Mouse (Mus musculus): ENCODE results near the gene Dennd6b. TPM values are rescaled to one million over a fixed set of nuclear protein-coding genes. Genes with fewer than 3 reads are reported as not detected.

Gene Dennd6b
- total RNA-seq (2021) = 10 to 100 TPM; 29.9 to 35.5 TPM
- long read RNA-seq, experiment 1, full-length matches to known transcripts = 10 of 58 reads
- long read RNA-seq, experiment 1, partial matches to known transcripts = 0 of 58 reads
- long read RNA-seq, experiment 1, other reads (novel, unspliced or antisense) = 48 of 58 reads
- long read RNA-seq, experiment 2, full-length matches to known transcripts = 17 of 60 reads
- long read RNA-seq, experiment 2, partial matches to known transcripts = 4 of 60 reads
- long read RNA-seq, experiment 2, other reads (novel, unspliced or antisense) = 39 of 60 reads

DNA sequence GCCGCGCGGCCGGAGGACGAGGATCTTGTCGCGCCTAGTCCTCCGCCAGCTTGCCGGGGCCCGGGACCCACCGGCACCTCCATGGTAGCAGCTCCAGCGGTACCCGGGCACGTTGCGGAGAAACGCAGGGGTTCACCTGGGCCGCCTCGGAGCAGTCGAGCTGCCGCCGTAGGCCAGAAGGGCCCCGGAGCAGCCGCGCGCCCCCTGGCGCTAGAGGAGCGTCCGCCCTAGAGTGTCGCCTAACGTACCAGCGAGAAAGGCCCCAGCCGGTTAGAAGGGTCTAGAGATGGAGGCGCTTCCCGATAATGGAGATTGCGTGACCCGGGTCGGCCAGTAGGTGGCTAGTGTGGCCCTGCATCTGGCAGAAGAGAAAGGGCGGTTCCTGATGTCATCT, at the start of gene Dennd6b:
Gene Dennd6b, minus strand, starts transcription at position 184 of the 394 bp plus-strand sequence.
- peak; percentile 94 to 97 for DNase-seq (ENCODE audit: low spot score in 2 of 2)

DNA sequence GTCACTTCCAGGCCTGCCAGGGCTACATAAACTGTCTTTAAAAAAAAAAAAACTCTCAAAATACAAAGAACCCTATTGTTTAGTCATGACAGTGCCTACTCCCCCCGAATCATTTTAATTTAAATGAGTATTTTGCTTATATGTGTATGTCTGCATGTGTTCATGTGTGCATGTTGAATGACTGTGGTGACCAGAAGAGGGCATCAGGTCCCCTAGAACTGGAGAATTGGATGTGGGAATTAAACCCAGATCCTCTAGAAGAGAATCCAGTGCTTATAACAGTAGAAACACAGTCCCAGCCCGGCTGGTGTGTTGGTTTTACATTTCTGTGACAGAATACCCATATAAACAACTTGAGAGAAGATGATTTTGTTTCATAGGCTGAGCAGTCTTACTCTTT, 44.7 kb upstream of the Dennd6b start:
- DNase-seq (ENCODE audit: low spot score in 2 of 2) = peak in 1 of 2 experiments; percentile 27

DNA sequence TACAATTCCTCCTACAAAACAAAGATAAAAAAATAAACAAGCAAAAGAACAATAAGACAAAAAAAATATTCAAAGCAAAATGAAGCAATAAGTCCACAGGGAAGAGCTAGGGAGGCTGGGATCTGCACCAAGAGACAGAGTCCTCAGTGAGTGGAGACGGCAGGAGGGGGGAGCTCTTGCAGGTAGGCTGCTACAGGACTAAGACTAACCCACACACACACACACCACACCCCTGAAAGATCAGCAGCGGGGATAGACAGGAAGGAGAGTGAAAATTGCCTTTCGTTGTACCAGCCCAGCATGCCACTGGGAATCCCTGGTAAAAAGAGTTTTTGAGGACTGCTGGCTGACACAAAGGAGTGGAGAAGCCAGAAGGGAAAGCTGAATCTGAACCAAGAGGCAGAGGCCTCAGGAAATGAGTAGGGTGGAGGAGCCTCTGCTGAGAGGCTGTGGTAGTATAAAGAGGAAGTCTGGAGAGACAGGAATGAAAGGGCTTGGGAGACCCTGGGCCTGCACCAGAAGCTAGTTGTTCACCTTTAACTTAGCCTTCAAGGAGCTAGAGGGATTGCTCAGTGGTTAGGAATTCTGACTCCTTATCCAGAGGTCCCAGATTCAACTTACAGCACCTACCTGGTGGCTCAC, 43.6 kb upstream of the Dennd6b start:
- no peak for DNase-seq (ENCODE audit: low spot score in 2 of 2)

DNA sequence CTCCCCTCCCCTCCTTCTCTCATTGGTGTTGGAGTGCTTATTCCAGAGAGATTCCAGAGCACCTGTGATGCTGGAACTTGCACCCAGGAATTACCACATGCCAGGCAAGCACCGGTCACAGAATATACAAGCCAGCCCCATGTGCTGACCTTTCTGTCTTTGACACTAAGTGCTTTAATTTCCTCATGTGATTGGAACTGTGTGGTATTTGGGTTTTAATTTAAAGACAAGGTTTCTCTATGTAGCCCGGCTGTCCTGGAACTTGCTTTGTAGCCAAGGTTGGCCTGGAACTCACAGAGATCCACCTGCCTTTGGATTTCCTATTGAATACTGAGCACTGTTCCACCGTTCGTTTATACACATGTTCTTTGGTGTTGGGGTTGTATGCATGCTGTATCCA, 37.8 kb upstream of the Dennd6b start:
- no peak for DNase-seq (ENCODE audit: low spot score in 2 of 2)

DNA sequence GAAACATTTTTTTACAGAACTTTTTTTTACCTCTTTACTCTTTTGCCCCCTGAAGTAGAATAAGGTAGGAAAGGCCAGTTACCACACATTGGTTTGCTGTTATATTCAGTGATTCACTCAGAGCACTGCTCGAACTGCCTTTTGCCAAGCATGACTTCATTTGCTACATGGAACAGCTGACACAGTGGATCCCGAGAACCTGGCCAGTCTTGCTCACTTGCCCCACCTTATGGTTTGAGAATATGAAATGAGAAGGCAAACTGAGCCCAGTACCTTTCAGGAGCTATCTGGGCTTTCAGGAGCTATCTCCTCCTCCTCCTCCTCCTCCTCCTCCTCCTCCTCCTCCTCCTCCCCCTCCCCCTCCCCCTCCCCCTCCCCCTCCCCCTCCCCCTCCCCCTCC, 37.3 kb upstream of the Dennd6b start:
- DNase-seq (ENCODE audit: low spot score in 2 of 2) = peak in 1 of 2 experiments; percentile 35

DNA sequence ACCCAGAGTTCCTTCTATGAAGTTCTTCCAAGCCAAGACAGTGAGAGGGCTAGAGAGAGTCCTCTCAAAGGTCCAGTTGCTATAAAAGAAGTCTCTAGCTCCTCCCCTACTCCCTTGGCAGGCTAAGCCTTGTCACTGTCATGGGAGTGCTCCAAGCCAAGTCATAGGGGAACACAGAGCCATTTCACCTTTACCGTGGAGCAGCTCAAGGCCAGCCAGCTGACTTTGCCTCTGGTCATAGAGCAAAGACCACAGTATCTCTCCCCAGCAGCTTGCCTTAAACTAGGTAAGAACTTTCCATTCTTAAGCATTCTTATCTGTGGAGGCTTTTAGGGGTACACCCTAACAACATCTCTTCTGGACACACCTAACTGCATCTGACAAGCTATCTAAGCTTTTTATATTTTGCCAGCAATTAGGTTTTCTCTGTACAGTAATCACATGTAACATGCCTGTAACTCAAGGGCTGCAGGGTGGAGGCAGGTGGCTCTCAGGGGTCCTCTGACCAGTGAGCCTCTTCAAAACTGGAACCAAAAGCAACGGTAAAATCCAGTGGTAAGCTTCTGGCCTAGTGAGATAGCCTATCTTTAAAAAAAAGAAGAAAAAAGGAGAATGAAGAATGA, 19.4 kb upstream of the Dennd6b start:
- no peak for DNase-seq (ENCODE audit: low spot score in 2 of 2)

DNA sequence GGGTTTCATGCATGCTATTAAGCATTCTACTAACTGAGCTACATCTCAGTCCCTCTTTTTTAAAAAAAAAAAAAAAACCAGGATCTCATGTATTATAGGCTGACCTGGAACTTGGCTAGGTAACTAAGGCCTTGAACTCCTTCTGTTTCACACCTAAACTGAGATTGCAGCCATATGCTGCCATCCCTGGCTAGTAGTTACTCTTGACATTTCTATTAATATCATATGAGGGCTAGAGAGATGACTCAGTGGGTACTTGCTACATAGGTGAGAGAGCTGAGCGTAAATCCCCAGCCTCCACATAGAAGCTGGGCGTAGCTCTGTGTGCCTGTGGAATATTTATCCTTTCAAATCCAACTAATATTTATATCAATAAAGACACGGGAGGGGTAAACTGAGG, 18.7 kb upstream of the Dennd6b start:
- no peak for DNase-seq (ENCODE audit: low spot score in 2 of 2)

DNA sequence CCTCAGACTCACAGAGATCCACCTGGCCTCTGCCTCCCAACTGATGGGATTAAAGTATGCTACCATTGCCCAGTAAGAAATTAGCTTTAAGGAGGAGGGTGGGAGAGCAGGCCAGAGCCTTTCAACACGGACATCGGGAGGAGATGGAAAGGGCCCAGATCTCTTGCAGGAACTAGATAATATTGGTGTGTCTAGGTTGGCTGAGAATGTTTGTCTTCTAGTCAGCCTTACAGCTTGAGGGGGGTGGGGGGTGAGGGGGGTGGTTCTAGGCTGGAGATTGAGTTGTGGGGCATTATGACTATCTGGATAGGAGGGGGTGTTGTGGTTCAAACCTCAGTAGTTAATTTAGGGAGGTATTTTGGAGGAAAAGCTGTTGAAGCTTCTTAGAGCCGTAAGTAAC, 17.2 kb upstream of the Dennd6b start:
- no peak for DNase-seq (ENCODE audit: low spot score in 2 of 2)

DNA sequence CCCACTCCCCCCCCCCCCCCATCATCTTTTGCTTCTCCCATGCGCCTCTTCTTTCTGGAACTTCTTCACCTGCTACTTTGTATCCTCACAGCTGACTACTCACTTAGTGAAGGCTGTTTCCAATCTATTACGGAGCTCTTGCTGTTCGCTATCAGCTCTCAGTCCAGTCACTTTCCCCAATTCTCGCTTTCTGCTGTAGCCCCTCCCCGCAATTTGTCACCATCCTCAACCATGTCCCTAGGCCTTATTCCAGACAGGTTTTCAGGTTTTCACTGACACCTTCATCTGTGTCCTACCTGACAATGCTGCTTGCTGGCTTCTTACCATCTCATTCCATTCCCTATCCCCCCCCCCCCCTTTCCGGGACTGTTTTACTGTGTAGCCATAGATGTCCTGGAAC, 16.2 kb upstream of the Dennd6b start:
- no peak for DNase-seq (ENCODE audit: low spot score in 2 of 2)

DNA sequence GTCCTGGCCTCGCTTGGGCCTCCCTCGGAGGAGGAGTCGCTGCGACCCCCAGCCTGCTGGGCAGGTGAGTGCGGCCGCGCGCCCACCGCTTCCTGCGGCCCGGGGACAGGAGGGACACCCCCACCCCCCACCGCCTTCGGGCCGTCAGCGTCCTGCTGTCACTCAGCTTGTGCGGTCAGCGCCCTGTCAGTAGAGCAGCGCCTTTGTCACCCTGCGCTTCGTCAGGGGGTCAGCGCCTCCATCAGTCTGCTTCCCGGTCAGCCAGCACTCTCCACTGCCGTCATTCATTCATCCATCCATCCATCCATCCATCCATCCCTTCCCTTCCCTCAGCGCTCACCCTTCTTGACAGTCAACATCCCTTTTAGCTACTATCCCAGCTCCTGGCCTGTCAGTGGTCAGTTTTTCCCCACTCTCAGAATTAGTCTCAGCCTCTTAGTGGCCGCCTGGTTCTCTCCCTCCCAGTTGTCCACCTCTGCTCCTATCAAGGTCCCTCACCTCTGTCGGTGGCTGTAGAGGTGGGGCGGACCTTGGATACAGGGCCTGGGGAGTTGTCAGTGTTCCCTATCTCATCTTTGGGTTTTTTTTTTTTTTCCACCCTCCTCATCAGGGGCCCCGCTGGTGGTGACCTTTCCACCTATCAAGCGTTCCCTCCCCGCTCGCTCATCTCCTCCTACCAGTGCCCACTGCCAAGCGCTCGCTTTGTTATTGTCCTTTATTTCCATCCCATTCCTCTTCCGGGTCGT, 15.6 kb upstream of the Dennd6b start:
- DNase-seq (ENCODE audit: low spot score in 2 of 2) = peak in 1 of 2 experiments; percentile 27

DNA sequence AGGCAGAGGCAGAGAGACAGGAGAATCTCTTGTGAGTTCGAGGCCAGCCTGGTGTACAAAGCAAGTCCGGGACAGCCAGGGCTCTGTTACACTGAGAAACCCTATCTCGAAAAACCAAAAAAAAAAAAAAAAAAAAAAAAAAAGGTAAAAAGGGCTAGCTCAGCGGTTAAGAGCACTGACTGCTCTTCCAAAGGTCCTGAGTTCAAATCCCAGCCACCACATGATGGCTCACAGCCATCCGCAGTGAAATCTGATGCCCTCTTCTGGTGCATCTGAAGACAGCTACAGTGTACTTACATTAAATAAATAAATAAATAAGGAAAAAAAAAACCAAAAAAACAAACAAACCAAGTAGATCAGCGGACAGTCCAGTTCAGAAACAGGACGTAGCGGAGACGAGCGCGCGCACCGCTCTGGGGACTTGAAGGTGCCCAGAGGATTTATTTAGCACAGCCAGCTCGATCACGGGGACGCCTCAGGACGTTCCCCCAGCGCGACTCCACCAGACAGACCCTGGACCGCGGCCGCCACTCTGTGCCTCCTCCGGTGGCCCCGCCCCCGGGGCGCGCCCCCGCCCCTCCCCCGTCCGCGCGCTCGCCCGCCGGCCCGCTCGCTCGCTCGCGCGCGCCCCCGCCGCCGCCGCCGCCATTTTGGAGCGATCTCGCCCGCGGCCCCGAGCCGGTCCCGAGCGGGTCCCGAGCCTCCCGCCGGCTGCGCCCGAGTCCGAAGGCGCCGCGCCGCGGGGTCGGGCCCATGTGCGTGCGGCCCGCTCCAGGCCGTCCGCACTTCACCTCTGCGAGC, 14.8 kb upstream of the Dennd6b start, which contains the start of gene Ppp6r2:
Gene Ppp6r2, plus strand, starts transcription at position 639 of the 801 bp plus-strand sequence.
- peak; percentile 80 to 82 for DNase-seq (ENCODE audit: low spot score in 2 of 2)

DNA sequence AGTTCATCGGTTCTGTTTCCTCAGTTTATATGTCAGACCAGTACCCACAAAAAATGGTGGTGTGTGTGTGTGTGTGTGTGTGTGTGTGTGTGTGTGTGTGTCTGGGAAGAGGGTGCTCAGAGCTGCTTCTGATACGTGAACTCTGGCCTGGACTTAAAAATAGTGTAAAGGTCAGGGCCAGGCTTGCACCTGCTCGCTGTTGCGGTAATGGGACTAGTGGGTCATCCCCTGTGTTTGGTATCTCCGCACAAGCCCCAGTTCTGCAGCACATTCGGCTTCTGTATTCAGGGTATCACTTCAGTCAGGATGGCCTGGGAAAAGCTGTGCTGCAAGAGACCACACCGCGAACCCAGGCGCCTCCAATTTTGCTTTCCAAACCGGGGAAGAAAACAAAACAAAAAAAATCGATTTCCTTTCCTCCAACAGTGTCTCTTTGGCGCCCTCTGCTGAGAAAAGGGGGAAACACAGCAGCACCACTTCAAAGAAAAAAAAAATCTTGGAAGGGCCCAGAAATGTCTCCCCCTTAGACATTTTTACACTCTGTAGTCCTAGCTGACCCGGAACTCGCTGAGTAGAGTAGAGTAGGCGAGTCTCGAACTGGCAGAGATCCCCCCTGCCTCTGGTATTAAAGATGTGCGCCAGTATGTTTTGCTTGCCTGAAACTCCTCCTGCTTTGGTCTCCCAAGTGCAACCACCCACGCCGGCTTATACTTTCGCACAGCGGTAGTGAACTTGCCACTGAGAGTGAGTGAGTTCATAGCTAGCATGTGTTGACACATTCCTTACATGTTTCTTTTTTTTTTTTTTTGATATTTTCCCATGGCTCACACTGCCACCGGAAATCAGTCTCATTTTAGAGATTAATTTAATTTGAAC, 13.8 kb upstream of the Dennd6b start:
- DNase-seq (ENCODE audit: low spot score in 2 of 2) = peak; percentile 90 to 92

DNA sequence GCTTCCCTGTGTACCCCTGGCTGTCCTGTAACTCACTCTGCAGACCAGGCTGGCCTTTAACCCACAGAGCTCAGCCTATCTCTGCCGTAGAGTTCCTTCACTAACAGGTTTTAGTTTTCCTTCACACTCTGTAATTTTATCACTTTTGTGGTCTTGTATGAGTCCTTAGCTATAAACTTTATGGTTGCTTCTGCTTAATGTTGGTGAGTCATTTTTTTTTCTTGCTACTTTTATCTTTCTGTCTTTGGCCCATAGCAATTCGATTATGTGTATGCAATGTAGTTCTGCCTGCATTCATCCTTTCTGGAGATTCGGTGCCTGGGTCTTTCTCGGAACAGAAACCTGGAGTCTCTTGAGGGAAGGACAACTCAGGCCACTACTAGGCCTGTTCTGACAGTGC, 11.2 kb upstream of the Dennd6b start:
- DNase-seq (ENCODE audit: low spot score in 2 of 2) = no peak

DNA sequence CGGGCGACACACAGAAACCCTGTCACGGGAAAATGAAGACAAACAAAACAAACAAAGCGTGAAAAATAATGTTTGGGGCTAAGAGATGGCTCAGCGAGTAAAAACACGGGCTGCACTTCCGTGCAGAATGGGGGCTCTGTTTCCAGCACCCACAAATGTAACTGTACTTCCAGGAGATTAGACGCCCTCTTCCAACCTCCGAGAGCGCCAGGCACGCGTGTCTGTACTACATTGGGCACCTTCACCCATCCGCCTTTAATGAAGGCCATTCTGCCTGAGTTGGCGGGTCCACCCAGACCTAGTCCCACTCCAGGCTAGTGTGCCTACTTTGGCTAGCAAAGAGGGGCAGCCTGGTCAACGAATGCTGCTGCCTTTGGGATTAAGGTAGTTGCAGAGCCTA, 760 bp upstream of the Dennd6b start:
- DNase-seq (ENCODE audit: low spot score in 2 of 2) = no peak

DNA sequence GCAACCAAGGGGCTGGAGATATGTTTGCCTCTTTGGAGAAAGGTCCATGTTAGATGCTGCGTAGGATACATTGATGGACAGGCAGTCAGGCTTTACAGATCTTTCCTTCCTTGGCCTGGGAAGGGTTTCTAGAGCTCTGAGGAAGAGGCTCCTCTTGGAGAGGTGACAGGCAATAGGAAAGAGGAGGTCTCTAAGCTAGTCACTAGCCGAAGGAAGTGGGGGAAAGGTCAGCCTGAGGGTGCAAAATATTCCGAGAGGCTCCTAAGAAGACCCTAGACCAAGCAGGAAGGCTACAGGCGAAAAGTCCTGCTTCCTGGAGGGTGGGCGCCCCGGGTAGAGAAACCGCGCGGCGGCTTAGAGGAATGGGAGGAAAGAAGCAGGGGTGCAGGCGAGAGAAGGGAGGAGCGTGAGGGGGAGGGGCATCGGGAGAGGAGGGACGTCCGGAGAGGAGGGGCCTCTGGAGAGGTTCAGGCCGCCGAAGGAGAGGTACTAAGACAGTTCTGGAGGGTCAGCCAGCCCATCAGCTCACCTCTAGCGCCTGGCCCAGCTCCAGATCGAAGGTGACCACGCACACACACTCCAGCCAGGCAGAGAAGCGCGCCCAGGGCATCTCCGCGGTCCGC, 495 bp downstream of the Dennd6b start:
- peak; percentile 84 to 91 for DNase-seq (ENCODE audit: low spot score in 2 of 2)

DNA sequence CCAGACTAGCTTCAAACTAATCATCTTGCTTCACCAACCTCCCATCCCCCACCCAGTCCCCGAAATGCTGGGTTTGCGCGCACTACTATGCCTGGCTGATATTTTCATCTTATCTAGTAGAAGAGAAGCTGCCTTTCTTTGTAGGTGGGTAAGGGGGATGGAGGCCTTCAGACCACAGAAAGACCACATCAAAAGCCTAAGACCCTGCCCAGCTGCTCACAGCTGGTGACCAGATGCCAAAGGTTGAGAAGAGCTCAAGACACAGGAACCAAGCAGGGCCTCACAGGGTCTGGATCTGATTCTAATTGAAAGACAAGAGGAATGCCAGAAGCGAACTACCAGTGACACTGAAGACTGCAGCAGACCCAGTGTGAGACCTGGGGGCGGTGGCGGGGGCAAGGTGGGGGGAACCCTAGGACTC, 1.0 kb downstream of the Dennd6b start:
- no peak for DNase-seq (ENCODE audit: low spot score in 2 of 2)

DNA sequence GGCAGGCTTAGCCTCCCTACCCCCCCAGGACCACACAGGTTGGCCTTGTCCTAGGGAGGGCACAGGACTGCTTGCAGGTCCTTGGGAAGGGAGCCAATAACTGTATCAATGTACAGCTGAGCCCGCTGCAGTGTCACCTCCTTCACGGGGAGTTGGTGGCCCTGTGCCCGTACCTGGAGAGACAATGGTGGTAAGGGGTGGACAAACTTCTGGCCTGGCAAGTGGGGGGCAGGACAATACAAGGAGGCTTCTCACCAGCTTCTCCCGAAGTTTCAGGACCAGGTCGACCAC, 11.4 kb downstream of the Dennd6b start:
- no peak for DNase-seq (ENCODE audit: low spot score in 2 of 2)

DNA sequence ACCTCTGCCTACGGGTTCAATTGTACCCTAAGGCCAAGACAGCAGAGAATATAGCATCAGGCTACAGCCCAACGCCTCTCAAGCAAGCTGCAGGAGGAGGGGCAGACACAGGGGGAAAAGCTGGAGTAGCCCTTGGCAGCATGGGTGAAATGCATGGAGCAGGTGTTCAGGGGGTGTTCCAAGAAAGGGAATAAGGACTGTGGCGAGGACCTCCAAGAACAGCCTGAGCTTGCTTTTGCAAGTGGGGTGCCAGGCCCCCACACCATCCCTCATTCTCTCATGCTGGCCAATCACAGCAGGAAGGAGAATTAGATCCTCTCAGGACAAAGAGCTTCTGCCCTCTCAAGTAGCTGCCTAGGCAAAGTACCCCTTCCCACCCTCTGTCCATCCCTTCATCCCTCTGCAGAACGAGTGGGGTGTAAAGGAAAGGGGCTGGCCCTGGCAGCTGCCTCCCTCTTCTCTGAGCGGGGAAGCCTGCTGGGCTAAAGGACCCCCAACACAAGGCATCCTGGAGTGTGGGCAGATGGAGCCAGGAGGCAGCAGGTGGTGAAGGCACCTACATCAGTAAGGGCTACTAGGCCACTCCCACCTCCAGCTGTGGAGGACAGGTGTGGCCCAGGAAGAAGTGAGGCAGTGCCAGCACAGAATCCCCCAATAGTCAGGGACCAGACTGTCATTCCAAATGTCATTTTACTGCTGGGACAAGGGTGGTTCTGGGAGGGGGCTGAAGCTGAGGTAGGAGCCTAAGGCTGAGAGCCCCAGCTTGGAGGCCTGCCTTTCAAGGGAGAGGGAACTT, 12.0 kb downstream of the Dennd6b start:
- no peak for DNase-seq (ENCODE audit: low spot score in 2 of 2)

DNA sequence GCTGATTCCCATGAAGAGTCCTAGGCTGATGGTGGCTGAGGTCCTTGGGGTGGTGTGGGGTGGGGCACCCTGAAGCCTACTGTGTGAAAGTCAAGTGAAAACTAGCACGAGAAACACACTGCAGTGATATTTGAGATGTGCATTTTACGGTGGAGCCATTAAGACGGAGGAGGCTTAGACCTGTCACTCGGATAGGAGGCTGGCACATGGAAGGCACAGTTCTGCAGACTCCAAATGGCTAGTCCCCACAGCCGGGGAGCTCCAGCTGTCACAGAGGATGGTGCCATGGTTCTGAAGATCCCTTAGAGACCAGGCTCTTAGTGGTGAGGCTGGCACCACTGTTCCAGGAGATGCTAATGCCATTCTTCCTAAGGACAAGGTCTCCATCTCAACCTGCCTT, 13.5 kb downstream of the Dennd6b start:
- peak in 1 of 2 experiments; percentile 35 for DNase-seq (ENCODE audit: low spot score in 2 of 2)
